Mouse (Mus musculus) forebrain, embryonic 15.5 days (tissue): Measurements from ENCODE around the gene Ciz1. TPM values are rescaled to one million over a fixed set of nuclear protein-coding genes. Genes with fewer than 3 reads are reported as not detected.

Experiments used
- ATAC-seq: fragments of 200-750 bp; cut with Nextera tagmentation; replicated peaks from 2 replicates; pipeline ENCODE4 v1.8.0; 2017; ENCODE audit warnings: mild to moderate bottlenecking, moderate TSS enrichment, moderate library complexity
- H3K27ac ChIP-seq: fragments of 300-500 bp; sonication (generic); replicated peaks from 2 replicates; pipeline ENCODE4 v1.5.1; 2015; ENCODE audit warnings: mild to moderate bottlenecking, inconsistent platforms
- H3K27me3 ChIP-seq: fragments of 300-500 bp; sonication (generic); 2 replicates; pipeline ENCODE4 v1.6.1; 2015; ENCODE audit warnings: inconsistent platforms
- H3K36me3 ChIP-seq: fragments of 300-500 bp; sonication (generic); 2 replicates; pipeline ENCODE4 v1.6.1; 2015; ENCODE audit warnings: mild to moderate bottlenecking, inconsistent platforms
- H3K4me1 ChIP-seq: fragments of 300-500 bp; sonication (generic); 2 replicates; pipeline ENCODE4 v1.6.1; 2015; ENCODE audit warnings: inconsistent platforms
- H3K4me2 ChIP-seq: fragments of 300-500 bp; sonication (generic); replicated peaks from 2 replicates; pipeline ENCODE4 v1.6.1; 2015; ENCODE audit warnings: mild to moderate bottlenecking, inconsistent platforms
- H3K4me3 ChIP-seq: fragments of 300-500 bp; sonication (generic); 2 replicates; pipeline ENCODE4 v1.5.1; 2015; ENCODE audit warnings: mild to moderate bottlenecking, inconsistent platforms
- H3K9ac ChIP-seq: fragments of 300-500 bp; sonication (generic); replicated peaks from 2 replicates; pipeline ENCODE4 v1.6.1; 2015; ENCODE audit warnings: mild to moderate bottlenecking, inconsistent platforms
- H3K9me3 ChIP-seq: fragments of 300-500 bp; sonication (generic); 2 replicates; pipeline ENCODE4 v1.6.1; 2016; ENCODE audit warnings: inconsistent platforms
- WGBS: fragments of 180-500 bp; shearing (Covaris S2); methylation state at CpG from one replicate; pipeline ENCODE4 v1.1.7; 2015; ENCODE audit warnings: mixed read lengths; 5-methylcytosine and 5-hydroxymethylcytosine counted together
- polyA plus RNA-seq: library from polyadenylated mRNA; unstranded; fragments of >200 nt; fragmentation: Nextera tagmentation; extraction: Ambion mirVana; gene quantifications from 2 replicates; pipeline ENCODE4 v1.2.1, GENCODE M21; 2015

The Ciz1 gene
- polyA plus RNA-seq, 1 experiment from 2014 or later, result 55.3 TPM

GRCm38 (mm10) chr2:32322754-32323741 lies 29.1 kb upstream of the Ciz1 start:
- H3K4me2 ChIP-seq, result peak overlapping the region; percentile 23; the same call in 1 of the 2 replicates
- H3K4me1 ChIP-seq, result peaks cover 27% of the 10 kb centered on the region
- WGBS, result 53% methylated on average over 7 of the region's 7 CpGs
- H3K27me3 ChIP-seq, result no peaks in the 10 kb centered on the region
- H3K9ac ChIP-seq, result no peak overlapping the region
- no peaks in the 10 kb centered on the region for H3K9me3 ChIP-seq
- H3K27ac ChIP-seq, result peak overlapping the region; percentile 86
- no peaks in the 10 kb centered on the region; the same call in 1 of the 2 replicates for H3K36me3 ChIP-seq
- ATAC-seq, result peak; percentile 79
- H3K4me3 ChIP-seq, result no peak overlapping the region

- WGBS, result 61% methylated on average over 4 of the region's 4 CpGs
- Histone ChIP-seq H3K4me2 (no peak overlapping the region), H3K4me1 (peaks cover 19% of the 10 kb centered on the region), H3K9me3 (no peaks in the 10 kb centered on the region), H3K27me3 (no peaks in the 10 kb centered on the region), H3K9ac (no peak overlapping the region), H3K4me3 (no peak overlapping the region), H3K36me3 (no peaks in the 10 kb centered on the region; the same call in 1 of the 2 replicates), H3K27ac (no peak overlapping the region)
- ATAC-seq, result no peak
Measured at GRCm38 (mm10) chr2:32324322-32324721, 27.8 kb upstream of the Ciz1 start.

- WGBS, result 77% methylated on average over 7 of the region's 7 CpGs
- no peaks in the 10 kb centered on the region; the same call in 1 of the 2 replicates for H3K36me3 ChIP-seq
- no peak for ATAC-seq
- peaks cover 19% of the 10 kb centered on the region for H3K4me1 ChIP-seq
- no peak overlapping the region for H3K4me2 ChIP-seq
- no peak overlapping the region for H3K4me3 ChIP-seq
- H3K9ac ChIP-seq, result no peak overlapping the region
- no peaks in the 10 kb centered on the region for H3K9me3 ChIP-seq
- no peaks in the 10 kb centered on the region for H3K27me3 ChIP-seq
- no peak overlapping the region for H3K27ac ChIP-seq
Measured at GRCm38 (mm10) chr2:32325342-32325741, 26.8 kb upstream of the Ciz1 start.

- 63% methylated on average over 4 of the region's 4 CpGs for WGBS
Measured at GRCm38 (mm10) chr2:32327200-32327599, 24.9 kb upstream of the Ciz1 start.

GRCm38 (mm10) chr2:32328911-32329460 lies 23.1 kb upstream of the Ciz1 start:
- ATAC-seq, result no peak
- no peaks in the 10 kb centered on the region; the same call in 1 of the 2 replicates for H3K36me3 ChIP-seq
- no peaks in the 10 kb centered on the region for H3K9me3 ChIP-seq
- no peak overlapping the region for H3K27ac ChIP-seq
- H3K27me3 ChIP-seq, result no peaks in the 10 kb centered on the region
- H3K4me2 ChIP-seq, result no peak overlapping the region
- 40% methylated on average over 13 of the region's 13 CpGs for WGBS
- H3K9ac ChIP-seq, result no peak overlapping the region
- H3K4me3 ChIP-seq, result no peak overlapping the region
- H3K4me1 ChIP-seq, result no peaks in the 10 kb centered on the region

More at GRCm38 (mm10) chr2:32327200-32327599, 24.9 kb upstream of the Ciz1 start:
- Histone ChIP-seq H3K9ac (no peak overlapping the region), H3K4me3 (no peak overlapping the region), H3K27me3 (no peaks in the 10 kb centered on the region), H3K27ac (no peak overlapping the region), H3K4me2 (no peak overlapping the region), H3K4me1 (peaks cover 12% of the 10 kb centered on the region), H3K36me3 (no peaks in the 10 kb centered on the region; the same call in 1 of the 2 replicates), H3K9me3 (no peaks in the 10 kb centered on the region)
- ATAC-seq, result no peak

- Histone ChIP-seq H3K4me3 (no peak overlapping the region), H3K27me3 (no peaks in the 10 kb centered on the region), H3K9ac (no peak overlapping the region), H3K9me3 (no peaks in the 10 kb centered on the region), H3K4me2 (no peak overlapping the region), H3K27ac (no peak overlapping the region), H3K36me3 (no peaks in the 10 kb centered on the region; the same call in 1 of the 2 replicates), H3K4me1 (no peaks in the 10 kb centered on the region)
- no peak for ATAC-seq
- 54% methylated on average over 6 of the region's 6 CpGs for WGBS
Measured at GRCm38 (mm10) chr2:32329531-32329930, 22.6 kb upstream of the Ciz1 start.

- WGBS, result 86% methylated on average over 5 of the region's 5 CpGs
- no peak overlapping the region for H3K4me3 ChIP-seq
- no peak overlapping the region for H3K27ac ChIP-seq
- no peak overlapping the region for H3K9ac ChIP-seq
- no peaks in the 10 kb centered on the region for H3K9me3 ChIP-seq
- no peaks in the 10 kb centered on the region for H3K4me1 ChIP-seq
- no peak for ATAC-seq
- no peaks in the 10 kb centered on the region; the same call in 1 of the 2 replicates for H3K36me3 ChIP-seq
- H3K4me2 ChIP-seq, result no peak overlapping the region
- no peaks in the 10 kb centered on the region for H3K27me3 ChIP-seq
Measured at GRCm38 (mm10) chr2:32332159-32332558, 20.0 kb upstream of the Ciz1 start.

- Histone ChIP-seq H3K9me3 (no peaks in the 10 kb centered on the region), H3K4me3 (no peak overlapping the region), H3K27me3 (no peaks in the 10 kb centered on the region), H3K27ac (no peak overlapping the region), H3K4me2 (no peak overlapping the region), H3K36me3 (no peaks in the 10 kb centered on the region; the same call in 1 of the 2 replicates), H3K9ac (no peak overlapping the region), H3K4me1 (no peaks in the 10 kb centered on the region)
- WGBS, result 58% methylated on average over 15 of the region's 15 CpGs
- no peak for ATAC-seq
Measured at GRCm38 (mm10) chr2:32335888-32336287, 16.2 kb upstream of the Ciz1 start.

GRCm38 (mm10) chr2:32339912-32340642 lies 12.1 kb upstream of the Ciz1 start:
- WGBS, result 36% methylated on average over 26 of the region's 26 CpGs
- H3K4me1 ChIP-seq, result peaks cover 16% of the 10 kb centered on the region
- H3K9me3 ChIP-seq, result no peaks in the 10 kb centered on the region
- H3K4me3 ChIP-seq, result no peak overlapping the region
- ATAC-seq, result no peak
- no peak overlapping the region for H3K4me2 ChIP-seq
- H3K27ac ChIP-seq, result no peak overlapping the region
- no peaks in the 10 kb centered on the region for H3K27me3 ChIP-seq
- no peak overlapping the region for H3K9ac ChIP-seq
- H3K36me3 ChIP-seq, result no peaks in the 10 kb centered on the region; the same call in 1 of the 2 replicates

- H3K27me3 ChIP-seq, result no peaks in the 10 kb centered on the region
- H3K27ac ChIP-seq, result no peak overlapping the region
- H3K4me3 ChIP-seq, result no peak overlapping the region
- 83% methylated on average over 13 of the region's 13 CpGs for WGBS
- H3K4me1 ChIP-seq, result peaks cover 16% of the 10 kb centered on the region
- ATAC-seq, result no peak
- no peaks in the 10 kb centered on the region for H3K9me3 ChIP-seq
- H3K36me3 ChIP-seq, result no peaks in the 10 kb centered on the region; the same call in 1 of the 2 replicates
- H3K4me2 ChIP-seq, result no peak overlapping the region
- no peak overlapping the region for H3K9ac ChIP-seq
Measured at GRCm38 (mm10) chr2:32340836-32341633, 11.1 kb upstream of the Ciz1 start.

- peaks cover 16% of the 10 kb centered on the region for H3K4me1 ChIP-seq
- no peak for ATAC-seq
- no peaks in the 10 kb centered on the region for H3K27me3 ChIP-seq
- H3K9me3 ChIP-seq, result no peaks in the 10 kb centered on the region
- H3K27ac ChIP-seq, result no peak overlapping the region
- H3K4me2 ChIP-seq, result no peak overlapping the region
- WGBS, result 91% methylated on average over 4 of the region's 4 CpGs
- H3K9ac ChIP-seq, result no peak overlapping the region
- no peak overlapping the region for H3K4me3 ChIP-seq
- H3K36me3 ChIP-seq, result no peaks in the 10 kb centered on the region; the same call in 1 of the 2 replicates
Measured at GRCm38 (mm10) chr2:32341634-32341939, 10.5 kb upstream of the Ciz1 start.
